8 mouse cellular contexts compared by ENCODE assay signal in the genomic region with DNA sequence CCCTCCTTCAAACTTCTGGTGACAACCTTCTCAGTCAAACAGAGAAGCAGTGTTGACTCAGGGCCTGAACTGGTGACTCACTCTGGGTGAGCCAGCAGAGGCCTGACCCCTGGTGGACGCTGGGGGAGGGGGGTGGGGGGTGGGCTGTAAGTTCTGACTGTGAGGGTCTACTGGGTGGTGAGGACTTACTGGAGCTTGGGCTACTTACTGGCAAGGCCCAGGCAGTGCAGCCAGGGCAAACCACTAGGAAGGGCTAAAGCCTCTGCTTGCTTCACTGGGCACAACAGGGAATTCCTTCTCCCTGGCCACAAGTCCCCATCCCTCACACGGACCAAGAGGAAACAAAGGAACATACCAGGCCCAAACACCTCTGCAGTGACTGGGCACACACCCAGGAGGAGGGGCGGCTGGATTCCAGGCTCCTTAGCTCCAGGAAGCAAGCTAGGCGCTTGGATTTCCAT. TPM values are rescaled to one million over a fixed set of nuclear protein-coding genes. Genes with fewer than 3 reads are reported as not detected.
DNase-seq lines count a peak whose midpoint lies in the region; ATAC-seq lines count a peak whose summit lies in the region.

No protein-coding gene starts in this region.

- H3K4me1 ChIP-seq in heart, embryonic 13.5 days, result peaks cover 39% of the 10 kb centered on the region

- peak overlapping the region; percentile 77 for H3K4me2 ChIP-seq in heart, embryonic 13.5 days

- 8% methylated on average over 4 of the region's 4 CpGs for WGBS in heart, embryonic 13.5 days

- DNase-seq in adrenal gland, adult 2 months, result peak; percentile 77
- DNase-seq in adrenal gland, adult 8-10 months, result no peak
- DNase-seq in adrenal gland, postnatal 36 days, result peak; percentile 67 to 71
- peak; percentile 75 for DNase-seq in kidney, postnatal 10 days
- peak; percentile 12 for DNase-seq in mesoderm, embryonic 11.5 days (ENCODE audit: low read depth, low spot score)
- no peak for DNase-seq in testis, postnatal 10 days (ENCODE audit: low spot score)

- peak overlapping the region; percentile 98 for H3K9ac ChIP-seq in heart, embryonic 13.5 days

- peak overlapping the region; percentile 85 for H3K27ac ChIP-seq in heart, embryonic 13.5 days (replicated peaks)

- no peaks in the 10 kb centered on the region for H3K9me3 ChIP-seq in heart, embryonic 13.5 days

- H3K27me3 ChIP-seq in heart, embryonic 13.5 days (replicated peaks), result no peaks in the 10 kb centered on the region

- peaks cover 25% of the 10 kb centered on the region for H3K36me3 ChIP-seq in heart, embryonic 13.5 days

- no peak for ATAC-seq in heart, embryonic 13.5 days (ENCODE audit: extremely low read depth, insufficient number of reproducible peaks, low FRiP score, low TSS enrichment)
- no peak for ATAC-seq in erythroid progenitor cell, adult 5-6 weeks (replicated peaks; ENCODE audit: low FRiP score, poor library complexity, severe bottlenecking)

- H3K4me3 ChIP-seq in heart, embryonic 13.5 days, result peak overlapping the region; percentile 97

RNA-seq across cellular contexts. Expression of a gene that starts 1.6 kb away (rescaled TPM):
- total RNA-seq in adrenal gland, adult 2 months (2021), result 100 to 1,000 TPM; 240 to 283 TPM
- 102 and 130 TPM in 2 replicates for polyA plus RNA-seq in adrenal gland, adult 2 months (2012; rRNA removed)
- 100 to 1,000 TPM; 228 to 248 (median 236) TPM for total RNA-seq in adrenal gland, adult 8-10 months (2022)
- 100 to 1,000 TPM; 239 to 243 TPM for total RNA-seq in adrenal gland, postnatal 36 days (2021)
- 118 and 126 TPM in 2 replicates for polyA plus RNA-seq in heart, embryonic 13.5 days (2015; fragmentation: Nextera tagmentation; extraction: Ambion mirVana)
- 1.3 and 4.3 TPM in 2 replicates for total RNA-seq in erythroid progenitor cell, adult 5-6 weeks (2015; ENCODE audit: low replicate concordance)
- 4.1 and 6.9 TPM in 2 replicates for total RNA-seq in erythroid progenitor cell, adult 5-6 weeks (2017; ENCODE audit: low replicate concordance)

Comparison
In these comparisons a context has a peak if more than half of its experiments do, and no peak if none do; other contexts are left out.
1. DNase-seq: peak in adrenal gland, adult 2 months (single experiment), adrenal gland, postnatal 36 days (2 of 2), kidney, postnatal 10 days (single experiment) and mesoderm, embryonic 11.5 days (single experiment); none in adrenal gland, adult 8-10 months (single experiment) and testis, postnatal 10 days (single experiment).
2. RNA of a gene that starts 1.6 kb away (total RNA-seq): 240 to 283 TPM in adrenal gland, adult 2 months, 239 to 243 TPM in adrenal gland, postnatal 36 days and 228 to 248 TPM in adrenal gland, adult 8-10 months; 1.3 to 6.9 TPM in erythroid progenitor cell, adult 5-6 weeks; every median in the first group is over 10 times any median in the second.